In the genomic region with DNA sequence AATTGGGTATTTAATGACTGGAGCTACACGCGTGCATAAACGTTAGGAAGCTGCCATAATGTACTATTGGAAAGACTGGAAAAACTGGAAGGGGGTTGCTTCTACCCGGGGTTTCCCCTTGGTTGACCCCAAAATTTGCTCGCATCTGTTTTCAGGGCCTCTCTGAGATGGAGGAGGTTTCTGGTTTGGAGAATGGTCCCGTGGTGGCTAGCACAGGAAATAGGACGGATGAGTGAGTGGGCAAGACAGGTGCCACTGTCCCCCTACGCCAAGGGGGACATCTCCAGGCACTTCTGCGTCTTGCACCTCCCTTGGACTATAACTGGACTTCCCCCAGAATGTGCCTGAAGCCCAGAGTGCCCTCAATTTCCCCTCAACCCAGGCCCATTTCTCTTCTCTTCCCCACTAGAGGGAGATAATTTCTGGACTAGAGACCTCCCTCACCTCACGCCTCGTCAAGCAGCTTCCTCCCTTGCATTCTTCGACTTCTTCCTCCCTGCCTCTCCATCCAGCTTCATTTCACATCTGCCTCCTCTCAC, we compare ENCODE assay signal across 8 mouse cellular contexts. TPM values are rescaled to one million over a fixed set of nuclear protein-coding genes. Genes with fewer than 3 reads are reported as not detected.
A peak's percentile ranks its signal among the peaks of the same experiment; 100 is the strongest.
DNase-seq lines count a peak whose midpoint lies in the region; ATAC-seq lines count a peak whose summit lies in the region.

No protein-coding gene starts in this region.

- H3K27ac ChIP-seq in kidney, embryonic 14.5 days (ENCODE audit: low read depth, low read length), result peak overlapping the region; percentile 99
- peak overlapping the region; percentile 99 for H3K27ac ChIP-seq in hindbrain, embryonic 15.5 days (replicated peaks)
- H3K27ac ChIP-seq in midbrain, embryonic 14.5 days (replicated peaks; ENCODE audit: low read depth, low read length), result peak overlapping the region; percentile 99

- H3K36me3 ChIP-seq in kidney, embryonic 14.5 days (ENCODE audit: control insufficient read depth, insufficient read depth, low read length), result no peaks in the 10 kb centered on the region
- H3K36me3 ChIP-seq in hindbrain, embryonic 15.5 days, result no peaks in the 10 kb centered on the region
- no peaks in the 10 kb centered on the region for H3K36me3 ChIP-seq in midbrain, embryonic 14.5 days (ENCODE audit: control insufficient read depth, insufficient read depth, low read length)

- no peak for DNase-seq in kidney, postnatal 36 days
- DNase-seq in c-Kit-positive CD71-positive TER-119-negative erythroid progenitor cells, embryonic 14.5 days (ENCODE audit: low read depth), result peak; percentile 55
- no peak for DNase-seq in midbrain, embryonic 14.5 days
- no peak for DNase-seq in adrenal gland, postnatal 10 days
- no peak for DNase-seq in left cerebral cortex, adult 8-10 months (ENCODE audit: low spot score in 2 of 2)
- no peak for DNase-seq in Muller cell, postnatal 12 days (ENCODE audit: inconsistent ontology term)

- WGBS in kidney, embryonic 14.5 days, result 31% methylated on average over 12 of the region's 12 CpGs
- WGBS in hindbrain, embryonic 15.5 days, result 32% methylated on average over 12 of the region's 12 CpGs
- 33% methylated on average over 12 of the region's 12 CpGs for WGBS in midbrain, embryonic 14.5 days

- peak overlapping the region; percentile 92 for H3K9ac ChIP-seq in kidney, embryonic 14.5 days (ENCODE audit: low read depth, low read length)
- H3K9ac ChIP-seq in hindbrain, embryonic 15.5 days, result peak overlapping the region; percentile 93
- peak overlapping the region; percentile 97 for H3K9ac ChIP-seq in midbrain, embryonic 14.5 days (replicated peaks; ENCODE audit: low read length)

- peak overlapping the region; percentile 59 for H3K4me3 ChIP-seq in kidney, embryonic 14.5 days (ENCODE audit: low read length)
- peak overlapping the region; percentile 72 for H3K4me3 ChIP-seq in hindbrain, embryonic 15.5 days
- peak overlapping the region; percentile 65 for H3K4me3 ChIP-seq in midbrain, embryonic 14.5 days (replicated peaks; ENCODE audit: low read depth, low read length)

- peak overlapping the region; percentile 59 for H3K4me2 ChIP-seq in kidney, embryonic 14.5 days (replicated peaks; ENCODE audit: low read depth, low read length)
- peak overlapping the region; percentile 68 for H3K4me2 ChIP-seq in hindbrain, embryonic 15.5 days
- peak overlapping the region; percentile 66 for H3K4me2 ChIP-seq in midbrain, embryonic 14.5 days (ENCODE audit: low read length)

- no peaks in the 10 kb centered on the region for H3K9me3 ChIP-seq in kidney, embryonic 14.5 days (ENCODE audit: control insufficient read depth, low read length)
- no peaks in the 10 kb centered on the region for H3K9me3 ChIP-seq in hindbrain, embryonic 15.5 days
- no peaks in the 10 kb centered on the region for H3K9me3 ChIP-seq in midbrain, embryonic 14.5 days (ENCODE audit: control insufficient read depth, low read length)

- no peak for ATAC-seq in kidney, embryonic 14.5 days (ENCODE audit: low FRiP score, low TSS enrichment)
- ATAC-seq in hindbrain, embryonic 15.5 days (ENCODE audit: low FRiP score, low read depth), result no peak
- peak; percentile 7; the same call in 1 of the 2 replicates for ATAC-seq in midbrain, embryonic 14.5 days (ENCODE audit: low FRiP score, low TSS enrichment)

- H3K4me1 ChIP-seq in kidney, embryonic 14.5 days (ENCODE audit: control insufficient read depth, insufficient read depth, low read length), result peaks cover 48% of the 10 kb centered on the region
- H3K4me1 ChIP-seq in hindbrain, embryonic 15.5 days (replicated peaks), result peaks cover 63% of the 10 kb centered on the region
- H3K4me1 ChIP-seq in midbrain, embryonic 14.5 days (ENCODE audit: control insufficient read depth, insufficient read depth, low read length), result peaks cover 36% of the 10 kb centered on the region

- H3K27me3 ChIP-seq in kidney, embryonic 14.5 days (ENCODE audit: control insufficient read depth, insufficient read depth, low read length), result no peaks in the 10 kb centered on the region
- no peaks in the 10 kb centered on the region for H3K27me3 ChIP-seq in hindbrain, embryonic 15.5 days
- no peaks in the 10 kb centered on the region for H3K27me3 ChIP-seq in midbrain, embryonic 14.5 days (ENCODE audit: control insufficient read depth, insufficient read depth, low read length)

RNA-seq across cellular contexts. Expression of a gene that starts 1.4 kb away (rescaled TPM):
- polyA plus RNA-seq in kidney, embryonic 14.5 days (2014; fragmentation: Nextera tagmentation; extraction: Ambion mirVana), result 44.5 and 45.5 TPM in 2 replicates
- 38.2 and 40.5 TPM in 2 replicates for polyA plus RNA-seq in hindbrain, embryonic 15.5 days (2015; fragmentation: Nextera tagmentation; extraction: Ambion mirVana)
- polyA plus RNA-seq in midbrain, embryonic 14.5 days (2014; fragmentation: Nextera tagmentation; extraction: Ambion mirVana), result 41.6 and 46.9 TPM in 2 replicates
- total RNA-seq in adrenal gland, postnatal 10 days (2021), result 10 to 100 TPM; 54.6 to 59.2 TPM
- 10 to 100 TPM; 35.8 to 44.1 (median 42.2) TPM for total RNA-seq in left cerebral cortex, adult 8-10 months (2022)

RNA-seq across cellular contexts. Expression of a gene that starts 3.7 kb away (rescaled TPM):
- 0.57 and 1.1 TPM in 2 replicates for polyA plus RNA-seq in kidney, embryonic 14.5 days (2014; fragmentation: Nextera tagmentation; extraction: Ambion mirVana)
- polyA plus RNA-seq in hindbrain, embryonic 15.5 days (2015; fragmentation: Nextera tagmentation; extraction: Ambion mirVana), result 0.17 and 1.1 TPM in 2 replicates
- polyA plus RNA-seq in midbrain, embryonic 14.5 days (2014; fragmentation: Nextera tagmentation; extraction: Ambion mirVana), result 0.37 and 0.39 TPM in 2 replicates
- 1 to 10 TPM; 4.8 to 7.0 TPM for total RNA-seq in adrenal gland, postnatal 10 days (2021)
- under 1 TPM in 2 of 4 experiments, not detected in 2; 0.51 to 0.59 TPM for total RNA-seq in left cerebral cortex, adult 8-10 months (2022)

RNA-seq across cellular contexts. Expression of a gene that starts 23.1 kb away (rescaled TPM):
- polyA plus RNA-seq in kidney, embryonic 14.5 days (2014; fragmentation: Nextera tagmentation; extraction: Ambion mirVana), result not detected in 2 replicates
- 0.05 TPM in 1 of 2 replicates, not detected in the other for polyA plus RNA-seq in hindbrain, embryonic 15.5 days (2015; fragmentation: Nextera tagmentation; extraction: Ambion mirVana)
- not detected in 2 replicates for polyA plus RNA-seq in midbrain, embryonic 14.5 days (2014; fragmentation: Nextera tagmentation; extraction: Ambion mirVana)
- not detected for total RNA-seq in adrenal gland, postnatal 10 days (2021)
- total RNA-seq in left cerebral cortex, adult 8-10 months (2022), result not detected

RNA-seq across cellular contexts. Expression of a gene that starts 34.6 kb away (rescaled TPM):
- 72.4 and 74.9 TPM in 2 replicates for polyA plus RNA-seq in kidney, embryonic 14.5 days (2014; fragmentation: Nextera tagmentation; extraction: Ambion mirVana)
- polyA plus RNA-seq in hindbrain, embryonic 15.5 days (2015; fragmentation: Nextera tagmentation; extraction: Ambion mirVana), result 85.2 and 87.6 TPM in 2 replicates
- 72.8 and 75.8 TPM in 2 replicates for polyA plus RNA-seq in midbrain, embryonic 14.5 days (2014; fragmentation: Nextera tagmentation; extraction: Ambion mirVana)
- 10 to 100 TPM; 60.8 to 78.7 TPM for total RNA-seq in adrenal gland, postnatal 10 days (2021)
- total RNA-seq in left cerebral cortex, adult 8-10 months (2022), result 10 to 100 TPM; 28.0 to 39.5 (median 32.9) TPM
